Mouse (Mus musculus): ENCODE results near the gene Sumo2.
"Not testable (repeated sequence)": the region's sequence is repeated elsewhere in the genome, so short reads cannot be mapped to it uniquely, and the experiment has no call there.

Gene Sumo2

GRCm38 (mm10) chr11:115536038-115536681 is at the start of gene Sumo2:
Sumo2 (minus strand) TSS chr11:115536276.
- DNase-seq: peak; percentile 100

DNA sequence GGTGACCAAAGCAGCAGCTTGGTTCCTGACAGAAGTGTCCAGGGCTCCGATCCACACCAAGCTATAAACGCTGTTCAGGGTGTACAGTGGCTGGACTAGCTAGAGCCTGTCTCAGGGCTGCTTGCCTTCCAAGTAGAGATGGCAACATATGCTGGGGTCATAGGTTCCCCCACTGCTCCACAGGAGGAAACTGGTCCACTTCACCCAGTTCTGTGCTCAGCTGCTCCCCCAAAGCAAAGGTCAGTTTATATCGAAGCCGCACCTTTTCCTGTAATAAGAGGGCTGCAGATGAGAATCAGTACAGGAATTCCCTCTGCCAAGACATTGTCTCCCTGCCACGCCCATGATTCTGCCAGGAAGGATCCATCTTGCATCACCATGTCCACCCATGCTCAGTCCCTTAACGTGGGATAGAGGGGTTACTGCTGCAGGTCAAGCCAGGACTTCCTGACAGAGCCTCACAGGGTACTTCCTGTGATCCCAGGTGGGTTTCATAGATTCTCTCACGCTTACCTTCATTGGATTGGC is 49.6 kb upstream of the Sumo2 start:
- DNase-seq: no peak

DNA sequence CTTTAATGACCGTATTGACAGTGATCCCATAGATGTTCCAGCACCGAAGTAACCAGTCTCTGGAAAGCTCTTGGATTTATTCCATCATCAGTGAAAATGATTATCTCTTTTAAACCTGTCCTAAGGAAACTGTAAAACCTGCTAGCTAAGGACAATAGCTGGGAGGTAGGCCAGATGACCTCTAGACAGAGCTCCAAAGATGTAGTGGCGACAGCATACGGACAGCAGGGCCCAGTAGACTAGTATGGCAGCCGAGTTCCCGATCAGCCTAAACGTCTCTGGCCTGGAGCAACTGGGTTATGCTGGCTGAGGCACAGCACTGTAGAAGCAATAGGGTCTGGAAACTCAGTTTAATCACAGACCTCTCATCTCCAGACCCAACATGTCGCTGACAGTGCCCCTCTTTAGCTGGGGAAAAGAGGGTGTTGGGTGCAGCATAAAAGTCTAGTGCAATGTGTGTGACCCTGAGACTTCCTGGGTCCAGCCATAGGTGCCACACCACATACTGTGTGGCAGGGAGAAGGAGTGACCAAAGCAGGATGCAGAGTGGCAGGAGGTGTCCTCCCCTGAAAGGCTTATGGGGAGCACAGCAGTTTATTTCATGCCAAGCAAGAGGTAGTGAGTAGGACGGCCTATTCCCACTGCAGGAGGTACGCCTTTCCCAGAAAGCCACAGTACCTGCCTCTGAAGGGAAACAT is 48.4 kb upstream of the Sumo2 start:
- no peak for DNase-seq

DNA sequence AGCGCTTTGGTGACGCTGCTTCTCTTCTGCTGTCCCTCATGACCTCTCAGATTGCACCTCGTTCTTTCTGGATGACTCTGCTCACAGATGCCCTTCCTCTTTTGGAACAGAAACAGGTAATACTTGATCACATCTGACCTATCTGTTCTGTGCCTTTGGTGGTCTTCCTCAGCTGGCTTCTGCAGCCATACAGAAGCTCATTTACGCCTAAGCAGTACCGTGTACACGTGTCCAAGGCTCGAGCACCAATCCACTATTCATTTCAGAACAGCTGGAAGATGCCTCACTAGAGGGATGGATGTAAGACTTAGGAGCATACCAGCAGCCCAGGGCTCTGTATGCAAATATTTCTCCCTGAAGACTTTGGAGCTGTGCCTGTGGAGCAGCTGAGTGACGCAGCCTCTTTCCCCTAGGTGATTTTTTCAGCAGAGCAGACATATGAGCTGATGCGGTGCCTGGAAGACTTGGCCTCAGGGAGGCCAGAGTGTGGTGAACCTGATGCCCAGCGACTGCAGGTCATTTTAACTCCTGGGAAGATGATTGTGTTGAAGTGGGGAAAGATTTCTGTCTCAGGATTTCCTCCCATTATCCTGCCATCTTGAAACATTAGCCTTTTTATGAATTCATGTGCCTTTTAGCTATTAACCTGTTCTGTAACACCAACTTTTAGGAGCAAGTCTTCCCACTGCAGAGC is 47.0 kb upstream of the Sumo2 start:
- DNase-seq: no peak

- no peak for DNase-seq
Observed at GRCm38 (mm10) chr11:115579080-115579479, 43.0 kb upstream of the Sumo2 start.

DNA sequence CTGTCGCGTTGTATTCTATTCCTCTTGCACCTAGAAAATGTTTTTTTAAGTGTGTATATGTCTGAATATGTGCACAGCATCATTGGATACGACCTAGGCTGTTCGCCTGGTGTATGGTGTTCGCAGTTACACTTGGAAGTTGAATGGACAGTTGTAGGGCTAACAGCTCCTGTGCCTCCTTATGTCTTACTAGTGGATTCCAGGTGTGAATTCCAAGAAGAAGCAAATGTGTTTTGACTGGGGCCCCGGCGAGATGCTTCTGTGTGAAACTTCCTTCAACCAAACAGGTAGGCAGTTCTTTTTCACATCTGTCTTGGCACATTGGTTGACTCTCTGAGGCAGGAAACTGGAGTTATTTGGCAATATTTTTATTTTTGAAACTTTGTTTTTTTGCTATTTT is 28.9 kb upstream of the Sumo2 start:
- DNase-seq: no peak

DNA sequence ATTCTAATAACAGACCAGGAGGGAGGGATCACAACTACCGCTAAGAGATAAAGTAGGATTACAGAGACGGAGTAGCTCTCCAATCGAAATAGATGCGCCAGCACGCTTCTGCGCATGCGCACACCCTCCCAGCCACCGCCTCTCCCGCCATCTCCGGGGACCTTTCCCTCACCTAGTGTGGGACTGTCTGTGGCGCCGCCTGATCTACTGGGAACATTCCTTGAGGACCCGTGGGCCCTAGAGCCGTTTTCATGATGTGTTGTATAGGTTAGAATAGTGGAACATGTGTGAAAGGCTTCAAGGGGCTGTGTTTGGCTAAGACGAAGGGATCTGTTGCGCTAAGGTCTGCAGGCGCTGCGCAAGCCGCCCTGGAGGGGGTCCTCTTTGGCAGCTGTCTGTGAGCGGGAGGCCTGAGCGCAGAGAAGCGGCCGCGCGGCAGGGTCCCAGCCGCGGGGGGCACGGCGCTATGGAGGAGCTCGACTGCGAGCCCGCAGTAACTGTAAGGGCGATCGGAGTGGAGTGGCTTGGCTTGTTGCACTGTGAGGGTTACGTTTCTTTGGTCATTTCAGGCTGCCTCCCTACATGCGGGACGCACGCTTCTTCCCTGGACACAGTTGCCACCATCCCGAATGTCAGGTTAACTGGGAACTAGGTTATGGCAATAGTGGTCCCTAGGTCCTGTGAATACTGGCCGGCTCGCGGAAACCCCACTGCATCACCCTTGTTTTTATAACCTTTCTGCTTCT is 28.2 kb upstream of the Sumo2 start, which contains the start of gene Nup85:
Gene Nup85 (plus strand): TSS at position 371 of the 746 bp plus-strand sequence.
- DNase-seq: peak; percentile 97

- DNase-seq: no peak
Observed at GRCm38 (mm10) chr11:115563406-115563805, 27.3 kb upstream of the Sumo2 start.

DNA sequence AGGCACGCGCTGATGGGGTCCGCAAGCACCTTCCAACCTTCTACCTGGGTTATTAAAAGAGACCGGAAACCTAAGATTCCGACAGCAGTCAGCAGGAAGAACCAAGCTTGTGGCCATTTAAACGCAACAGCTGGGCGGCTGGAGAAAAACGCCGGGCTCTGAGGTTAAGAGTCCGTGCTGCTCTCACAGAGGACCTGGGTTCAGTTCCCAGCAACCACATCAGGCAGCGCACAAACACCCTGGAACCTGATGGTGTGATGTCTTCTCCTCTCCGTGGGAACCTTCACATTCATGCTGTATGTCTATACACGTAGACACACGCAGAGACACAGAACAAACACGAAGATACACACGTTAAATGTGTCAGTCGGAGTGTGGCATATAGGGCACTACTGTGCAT is 19.6 kb upstream of the Sumo2 start:
- DNase-seq: no peak

GRCm38 (mm10) chr11:115552783-115553182 is 16.7 kb upstream of the Sumo2 start:
- DNase-seq: no peak

DNA sequence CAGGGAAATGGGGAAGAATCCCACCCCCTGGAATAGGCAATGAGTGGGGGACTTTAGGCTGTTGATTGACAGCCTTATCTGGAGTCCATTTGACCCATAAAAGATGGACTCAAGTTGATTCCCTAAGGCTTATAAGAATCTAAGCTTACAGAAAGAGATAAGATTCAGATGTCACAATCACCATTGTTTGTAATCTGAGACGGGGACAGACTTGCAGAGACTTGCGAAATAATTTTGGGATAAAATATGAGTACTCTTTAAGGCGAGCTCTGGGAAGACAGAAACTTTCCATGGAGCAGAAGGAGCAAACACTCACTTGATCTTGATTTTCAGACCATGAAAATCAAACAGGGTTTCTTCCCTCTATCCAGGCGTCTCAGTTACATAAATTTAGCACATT is 7.5 kb upstream of the Sumo2 start:
- DNase-seq: no peak

GRCm38 (mm10) chr11:115538045-115538444 is 2.0 kb upstream of the Sumo2 start:
- no peak for DNase-seq

GRCm38 (mm10) chr11:115536856-115537568 is 936 bp upstream of the Sumo2 start:
- no peak for DNase-seq

DNA sequence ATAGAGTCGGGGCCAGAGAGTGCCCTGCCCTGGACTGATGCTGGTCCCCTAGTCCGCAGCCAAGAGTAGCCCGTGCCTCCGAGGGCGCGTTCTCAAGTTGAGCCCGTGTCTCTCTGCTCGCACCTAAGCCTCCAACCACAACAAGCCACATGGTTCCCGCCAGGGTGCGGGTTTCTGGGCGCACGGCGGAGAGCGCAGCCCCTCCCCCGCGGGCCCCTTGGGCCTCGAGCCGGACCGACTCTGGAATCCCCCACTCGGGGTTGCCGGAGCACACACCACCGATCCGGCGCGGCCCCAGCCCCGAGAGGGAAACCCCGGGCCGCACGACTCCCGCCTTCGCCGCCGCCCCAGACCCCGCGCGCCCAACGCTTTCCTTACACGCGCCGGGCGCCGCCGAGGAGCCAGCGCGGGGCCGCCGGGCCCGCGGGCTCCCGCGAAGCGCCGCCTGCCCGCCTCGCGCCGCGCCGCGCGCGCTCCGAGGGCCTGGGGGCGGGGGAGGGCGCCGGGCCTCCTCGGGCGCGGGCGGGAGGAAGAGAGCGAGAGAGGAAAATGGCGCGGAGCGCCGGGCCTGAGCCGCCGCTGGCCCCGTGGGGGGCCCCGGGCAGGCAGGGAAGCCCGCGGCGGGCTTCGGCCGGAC is 557 bp downstream of the Sumo2 start:
- peak; percentile 83 for DNase-seq

DNA sequence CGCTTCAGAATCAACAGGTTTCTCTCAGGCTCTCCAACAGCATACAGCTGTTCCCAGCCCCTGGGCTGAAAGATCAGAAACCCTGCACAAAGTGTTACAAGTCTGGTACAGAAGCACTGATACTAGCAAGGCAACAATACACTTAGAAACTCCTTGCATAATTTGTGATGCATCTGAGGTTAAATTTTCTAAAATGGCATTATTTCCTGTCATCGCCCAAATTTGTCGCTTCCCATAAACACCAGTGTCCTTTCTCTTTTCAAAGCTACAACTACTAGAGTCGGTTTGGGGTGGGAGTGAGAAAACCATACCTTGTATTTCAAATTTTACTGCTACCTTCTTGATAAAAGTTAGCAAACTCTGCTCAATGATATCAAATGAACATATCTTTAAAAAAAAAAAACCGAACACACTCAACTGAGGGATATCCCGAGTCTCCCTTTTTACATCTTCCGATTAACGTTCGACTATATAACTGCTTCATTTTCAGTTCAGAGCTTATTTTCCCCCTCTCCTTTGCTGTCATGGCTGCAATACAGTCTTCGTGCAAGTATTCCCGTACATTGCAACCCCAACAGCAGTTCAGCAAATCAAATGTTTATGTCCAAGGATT is 1.2 kb downstream of the Sumo2 start:
- DNase-seq: no peak

- DNase-seq: not testable (repeated sequence)
Observed at GRCm38 (mm10) chr11:115526446-115526845, 9.6 kb downstream of the Sumo2 start.

GRCm38 (mm10) chr11:115522703-115523102 is 13.4 kb downstream of the Sumo2 start:
- DNase-seq: no peak

DNA sequence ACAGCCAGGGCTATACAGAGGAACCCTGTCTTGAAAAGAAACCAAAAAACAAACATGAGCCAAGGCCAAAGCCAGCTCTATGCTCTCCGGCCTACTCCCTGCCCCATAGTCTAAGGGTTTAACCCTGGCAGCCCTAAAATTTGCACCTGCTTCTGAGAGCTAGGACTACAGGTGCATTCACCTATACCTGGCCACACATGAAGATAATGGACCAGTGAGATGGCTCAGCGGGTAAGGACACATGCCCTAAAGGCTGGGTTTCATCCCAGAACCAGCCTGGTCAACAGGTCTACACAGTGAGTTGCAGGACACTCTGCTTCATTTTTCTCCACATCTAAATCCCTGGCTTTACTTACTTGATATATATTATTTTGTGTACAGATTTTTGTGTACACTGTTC is 13.8 kb downstream of the Sumo2 start:
- DNase-seq: no peak

DNA sequence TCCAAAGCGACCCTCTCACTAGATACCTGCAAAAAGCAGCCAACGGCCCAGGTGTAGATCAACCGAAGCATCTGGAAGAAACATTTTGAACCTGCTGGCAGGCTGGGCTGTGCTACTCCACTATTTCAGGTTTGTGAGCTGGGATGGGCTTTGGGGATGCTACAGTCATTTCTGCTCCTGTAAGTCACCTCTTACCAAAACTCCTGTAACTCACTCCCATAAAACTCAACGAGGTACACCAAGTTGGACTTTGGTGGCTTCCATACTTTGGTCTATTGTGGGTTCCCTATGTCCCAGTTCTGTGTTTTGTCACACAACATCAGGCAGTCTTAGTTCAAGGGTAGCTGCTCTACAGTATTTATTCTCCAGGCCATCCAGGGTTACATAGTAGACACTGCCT is 15.0 kb downstream of the Sumo2 start:
- no peak for DNase-seq

DNA sequence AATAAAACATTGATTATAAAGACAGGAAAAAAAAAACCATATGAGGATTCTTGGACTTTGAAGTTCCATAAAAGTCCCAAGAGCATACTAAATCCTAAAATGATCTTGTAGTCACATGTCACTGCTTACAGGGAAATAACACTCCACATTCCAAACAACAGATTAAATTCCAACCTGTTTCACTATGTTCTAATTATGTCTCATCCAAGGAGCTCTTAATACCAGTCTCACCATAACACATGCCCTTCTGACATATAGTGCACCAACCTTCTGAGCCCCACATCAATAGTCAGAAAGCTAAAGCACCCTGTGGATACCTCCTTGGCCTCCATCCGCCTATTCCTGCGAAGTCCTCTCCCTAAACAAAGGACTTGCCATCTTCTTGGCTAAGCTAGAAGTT is 15.9 kb downstream of the Sumo2 start:
- DNase-seq: no peak

- no peak for DNase-seq
Observed at GRCm38 (mm10) chr11:115519581-115519980, 16.5 kb downstream of the Sumo2 start.
